Mouse (Mus musculus): ENCODE results near the gene Cep126. TPM values are rescaled to one million over a fixed set of nuclear protein-coding genes. Genes with fewer than 3 reads are reported as not detected.
A peak's percentile ranks its signal among the peaks of the same experiment; 100 is the strongest.

Cep126 gene
- polyA plus RNA-seq, 1 experiment from 2014 or later, result 4.6 TPM

DNA sequence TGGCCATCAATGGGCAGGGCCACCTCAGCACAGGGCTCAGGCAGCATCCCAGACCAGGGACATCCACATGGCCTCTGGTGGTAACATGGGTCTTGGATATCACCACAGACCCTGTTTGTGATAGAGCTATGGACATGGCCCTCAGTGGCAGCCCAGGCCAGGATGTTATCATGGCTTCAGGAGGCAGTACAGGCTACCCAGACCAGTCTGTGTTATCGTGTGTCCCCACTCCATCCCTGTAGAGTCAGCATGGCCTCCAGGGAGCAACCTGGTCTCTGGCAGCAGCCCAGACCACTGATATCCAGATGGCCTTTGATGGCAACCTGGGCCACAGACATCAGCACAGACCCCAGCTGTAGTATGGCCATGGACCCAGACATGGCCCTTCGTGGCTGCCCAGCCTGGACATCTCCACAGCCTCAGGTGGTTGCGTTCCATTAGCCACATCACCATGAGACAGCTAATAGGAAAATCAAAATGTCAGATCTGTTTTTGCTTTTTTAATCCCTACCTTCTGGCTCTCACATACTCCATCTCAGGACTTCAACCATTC is 60.8 kb downstream of the Cep126 start:
- Histone ChIP-seq H3K9me3 (replicated peaks) (no peaks in the 10 kb centered on the region), H3K9ac (no peak overlapping the region), H3K4me1 (no peaks in the 10 kb centered on the region), H3K4me3 (replicated peaks) (no peak overlapping the region), H3K4me2 (no peak overlapping the region), H3K27ac (no peak overlapping the region), H3K27me3 (no peaks in the 10 kb centered on the region), H3K36me3 (no peaks in the 10 kb centered on the region)
- 0 out of 2 replicates have a peak, but pooled peaks have one; percentile 36 for ATAC-seq (replicated peaks; ENCODE audit: low FRiP score)
- 93% methylated on average over 3 of the region's 3 CpGs for WGBS

DNA sequence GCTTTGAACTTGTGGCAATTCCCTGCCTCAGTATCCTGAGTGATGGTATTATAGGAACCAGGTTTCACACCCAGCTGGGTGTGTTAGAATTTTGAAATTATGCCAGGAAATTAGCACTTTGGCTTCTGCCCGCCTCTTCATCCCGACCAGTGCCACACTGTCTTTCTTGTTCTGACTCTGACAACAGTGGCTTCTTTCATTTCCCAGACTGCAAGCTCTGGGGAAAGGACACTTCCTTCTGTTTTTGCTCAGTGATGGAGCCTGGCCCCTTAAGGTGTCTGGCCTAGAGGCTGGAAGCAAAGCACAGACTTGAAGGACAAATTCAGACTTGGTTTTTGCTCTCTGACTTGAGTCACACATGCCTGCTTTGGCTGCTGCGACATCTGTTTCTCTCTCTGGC is 74.5 kb downstream of the Cep126 start:
- Histone ChIP-seq H3K27ac (no peak overlapping the region), H3K9me3 (replicated peaks) (no peaks in the 10 kb centered on the region), H3K9ac (no peak overlapping the region), H3K36me3 (no peaks in the 10 kb centered on the region), H3K27me3 (no peaks in the 10 kb centered on the region), H3K4me2 (no peak overlapping the region), H3K4me1 (no peaks in the 10 kb centered on the region), H3K4me3 (replicated peaks) (no peak overlapping the region)
- no peak for ATAC-seq (replicated peaks; ENCODE audit: low FRiP score)
- WGBS, result 74% methylated on average over 3 of the region's 3 CpGs

DNA sequence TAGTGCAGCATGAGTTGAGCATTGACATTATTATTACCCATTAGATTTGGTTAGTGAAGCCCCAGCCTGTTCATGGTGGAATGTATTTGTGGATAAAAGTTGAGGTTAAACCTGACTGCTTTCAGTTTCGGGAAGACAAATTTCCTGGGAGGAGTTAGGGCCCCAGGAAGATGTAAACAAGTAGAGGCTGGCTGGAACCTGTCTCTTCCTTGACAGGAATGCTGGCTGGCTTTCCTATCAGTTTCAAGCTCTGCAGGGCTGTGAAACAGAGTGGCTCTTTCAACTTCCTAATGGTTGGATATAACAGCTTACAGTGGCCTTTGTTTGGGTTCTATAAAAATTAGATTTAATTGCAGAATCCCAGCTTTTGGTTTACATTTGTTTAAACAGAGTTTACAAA is 79.3 kb downstream of the Cep126 start:
- Histone ChIP-seq H3K9ac (no peak overlapping the region), H3K4me1 (no peaks in the 10 kb centered on the region), H3K9me3 (replicated peaks) (no peaks in the 10 kb centered on the region), H3K36me3 (no peaks in the 10 kb centered on the region), H3K27me3 (no peaks in the 10 kb centered on the region), H3K27ac (no peak overlapping the region), H3K4me2 (no peak overlapping the region), H3K4me3 (replicated peaks) (no peak overlapping the region)
- WGBS, result 23% methylated on average over 1 of the region's 1 CpGs
- ATAC-seq (replicated peaks; ENCODE audit: low FRiP score), result no peak

DNA sequence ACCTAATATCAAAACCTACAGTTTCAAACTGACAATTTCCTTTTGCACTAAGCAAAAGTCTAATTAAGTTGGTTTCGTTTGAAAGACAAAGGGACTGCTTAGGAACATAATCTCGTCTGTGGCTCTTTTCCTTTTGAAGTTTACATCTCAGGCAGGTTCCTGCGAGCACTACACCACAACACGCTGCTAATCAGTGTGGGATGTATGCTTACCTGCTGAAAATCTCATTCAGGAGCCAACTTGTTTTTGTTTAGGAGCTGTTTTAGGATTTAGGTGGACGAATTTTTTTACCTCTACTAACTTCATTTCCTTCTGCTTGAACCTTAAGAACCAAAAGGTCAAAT is 91.1 kb downstream of the Cep126 start:
- H3K9me3 ChIP-seq (replicated peaks), result no peaks in the 10 kb centered on the region
- H3K27ac ChIP-seq, result peak overlapping the region; percentile 76
- peak overlapping the region; percentile 75 for H3K4me3 ChIP-seq (replicated peaks)
- peak overlapping the region; percentile 75 for H3K4me2 ChIP-seq
- ATAC-seq (replicated peaks; ENCODE audit: low FRiP score), result peak; percentile 57
- no peak overlapping the region for H3K9ac ChIP-seq
- H3K36me3 ChIP-seq, result no peaks in the 10 kb centered on the region
- H3K27me3 ChIP-seq, result no peaks in the 10 kb centered on the region
- H3K4me1 ChIP-seq, result peaks cover 9% of the 10 kb centered on the region
- WGBS, result 12% methylated on average over 5 of the region's 5 CpGs

DNA sequence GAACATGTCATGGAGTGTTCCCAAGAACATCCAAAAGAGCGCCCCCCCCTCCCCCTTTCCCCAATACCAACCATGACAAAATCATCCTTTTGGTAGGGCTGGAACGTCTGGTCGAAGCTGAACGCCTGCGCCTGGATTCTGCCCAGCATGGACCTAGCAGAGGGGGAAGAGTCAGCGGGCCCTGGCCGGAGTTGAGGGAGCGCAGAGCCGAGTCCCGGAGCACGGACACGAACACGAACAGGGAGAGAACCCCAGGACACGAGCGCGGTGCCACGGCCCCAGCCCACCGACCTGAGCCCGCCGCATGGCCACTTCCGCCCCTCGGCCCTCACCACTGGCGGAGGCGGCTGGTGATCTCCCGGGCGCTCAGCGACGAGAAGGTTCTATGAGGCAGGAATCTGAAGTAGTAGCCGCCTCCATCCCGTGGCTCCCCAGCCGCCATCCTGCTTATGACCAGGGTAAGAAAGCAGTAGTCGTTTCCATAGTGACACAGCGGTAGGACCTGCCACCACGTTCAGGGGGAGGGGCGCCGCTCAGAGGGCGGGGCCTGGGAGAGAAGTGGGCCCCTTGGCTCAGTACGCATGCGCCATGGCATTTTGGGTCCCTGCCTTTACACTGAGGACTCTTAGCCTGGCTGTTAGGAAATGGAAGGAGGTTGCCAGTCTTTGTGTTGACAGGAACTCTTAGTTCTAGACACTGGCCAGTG is 91.6 kb downstream of the Cep126 start, which contains the start of gene Cfap300:
Cfap300 (minus strand) TSS at position 486 of the 706 bp plus-strand sequence.
- 0% methylated on average over 39 of the region's 39 CpGs for WGBS

DNA sequence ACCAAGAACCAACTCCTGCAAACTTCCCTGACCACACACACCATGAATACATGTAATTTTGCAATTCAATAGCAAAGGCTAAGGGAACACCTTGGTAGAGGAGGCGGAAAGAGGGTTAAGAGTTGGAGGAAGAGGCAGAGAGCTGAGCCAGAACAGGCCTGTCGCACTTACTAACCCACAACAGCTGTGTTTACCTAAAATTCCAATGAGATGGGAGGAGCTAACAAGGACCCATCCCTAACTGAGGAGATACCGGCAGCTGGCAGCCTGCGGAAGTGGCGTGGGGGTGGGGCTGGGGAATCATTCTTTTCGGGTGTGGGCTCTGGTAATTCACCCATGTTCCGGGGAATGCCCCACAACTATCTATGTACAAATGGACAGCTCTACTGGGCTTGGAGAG is 98.5 kb downstream of the Cep126 start:
- ATAC-seq (replicated peaks; ENCODE audit: low FRiP score), result peak; percentile 68
- Histone ChIP-seq H3K4me3 (replicated peaks) (no peak overlapping the region), H3K4me2 (no peak overlapping the region), H3K36me3 (no peaks in the 10 kb centered on the region), H3K9me3 (replicated peaks) (no peaks in the 10 kb centered on the region), H3K4me1 (peaks cover 5% of the 10 kb centered on the region), H3K9ac (no peak overlapping the region), H3K27me3 (no peaks in the 10 kb centered on the region), H3K27ac (no peak overlapping the region)
- WGBS, result 25% methylated on average over 7 of the region's 7 CpGs

More for the DNA sequence above, 91.6 kb downstream of the Cep126 start, which contains the start of gene Cfap300:
- H3K9me3 ChIP-seq (replicated peaks), result no peaks in the 10 kb centered on the region
- no peaks in the 10 kb centered on the region for H3K36me3 ChIP-seq
- peak; percentile 98 for ATAC-seq (replicated peaks; ENCODE audit: low FRiP score)
- H3K9ac ChIP-seq, result peak within 1 kb of the TSS; percentile 59
- H3K27ac ChIP-seq, result peak within 1 kb of the TSS; percentile 76
- peak within 1 kb of the TSS; percentile 75 for H3K4me2 ChIP-seq
- peak within 1 kb of the TSS; percentile 75 for H3K4me3 ChIP-seq (replicated peaks)
- H3K4me1 ChIP-seq, result peaks cover 9% of the 10 kb centered on the region
- H3K27me3 ChIP-seq, result no peaks in the 10 kb centered on the region

DNA sequence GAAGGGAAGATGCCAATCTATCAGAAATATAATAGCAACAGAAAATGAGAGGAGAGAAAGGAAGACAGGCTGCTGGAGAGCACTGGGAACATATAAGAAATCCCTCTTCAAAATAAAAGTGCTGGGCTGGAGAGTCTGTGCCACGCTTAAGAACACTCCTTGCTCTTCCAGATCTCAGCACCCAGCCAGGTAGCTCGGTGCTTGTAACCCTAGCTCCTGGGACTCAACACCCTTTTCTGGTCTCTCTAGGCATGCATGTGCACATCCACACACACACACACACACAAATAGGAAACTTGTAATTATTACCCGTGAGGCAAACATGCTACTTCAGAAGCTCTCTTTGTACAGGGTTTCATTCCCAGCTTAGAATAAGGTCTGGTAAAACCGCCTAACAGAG is 99.0 kb downstream of the Cep126 start:
- ATAC-seq (replicated peaks; ENCODE audit: low FRiP score), result no peak

DNA sequence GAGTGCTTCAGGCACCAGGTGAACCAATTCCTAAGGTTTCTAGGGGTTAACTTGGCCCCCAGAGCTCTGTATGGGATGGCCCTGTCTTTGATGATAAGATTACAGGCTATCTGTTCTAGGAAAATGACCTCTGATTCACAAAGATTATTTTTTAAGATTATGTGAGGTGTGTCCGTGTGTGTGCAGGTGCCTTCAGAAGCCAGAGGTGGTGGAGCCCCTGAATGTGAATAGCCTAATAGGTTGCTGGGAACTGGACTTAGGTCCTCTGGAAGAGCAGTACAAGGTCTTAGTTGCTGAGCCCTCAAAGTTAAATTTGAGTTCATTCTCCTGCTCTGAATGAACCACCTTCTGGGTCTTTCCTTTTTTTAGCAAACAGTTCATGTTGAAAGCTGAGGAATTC is 100.0 kb downstream of the Cep126 start:
- WGBS, result 69% methylated on average over 1 of the region's 1 CpGs
- no peaks in the 10 kb centered on the region for H3K27me3 ChIP-seq
- no peaks in the 10 kb centered on the region for H3K36me3 ChIP-seq
- no peak overlapping the region for H3K9ac ChIP-seq
- H3K9me3 ChIP-seq (replicated peaks), result no peaks in the 10 kb centered on the region
- H3K4me1 ChIP-seq, result peaks cover 5% of the 10 kb centered on the region
- no peak overlapping the region for H3K4me2 ChIP-seq
- no peak overlapping the region for H3K27ac ChIP-seq
- ATAC-seq (replicated peaks; ENCODE audit: low FRiP score), result no peak
- no peak overlapping the region for H3K4me3 ChIP-seq (replicated peaks)

More for the DNA sequence above, 99.0 kb downstream of the Cep126 start:
- Histone ChIP-seq H3K27ac (no peak overlapping the region), H3K4me1 (peaks cover 5% of the 10 kb centered on the region), H3K36me3 (no peaks in the 10 kb centered on the region), H3K4me3 (replicated peaks) (no peak overlapping the region), H3K9me3 (replicated peaks) (no peaks in the 10 kb centered on the region), H3K4me2 (no peak overlapping the region), H3K27me3 (no peaks in the 10 kb centered on the region), H3K9ac (no peak overlapping the region)
- WGBS, result 58% methylated on average over 4 of the region's 4 CpGs

DNA sequence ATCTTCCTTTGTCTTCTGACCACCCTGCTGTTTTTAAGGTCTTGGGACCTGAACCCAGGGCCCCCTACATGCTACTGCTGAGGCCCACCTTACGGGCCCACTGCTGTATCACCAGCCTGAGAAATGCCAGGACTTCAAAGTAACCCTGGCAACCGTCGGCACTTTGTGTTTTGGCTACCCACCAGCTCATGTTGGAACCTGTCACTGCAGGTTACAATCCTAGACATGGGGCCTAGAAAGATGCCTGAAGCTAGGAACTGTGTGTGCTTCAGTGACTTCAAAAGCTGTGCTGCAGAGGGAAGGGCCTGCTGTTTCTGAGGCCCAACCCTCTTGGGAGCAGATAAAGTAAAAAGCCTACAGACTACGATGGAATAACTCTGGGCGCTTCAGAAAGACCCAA is 101.2 kb downstream of the Cep126 start:
- Histone ChIP-seq H3K4me3 (replicated peaks) (no peak overlapping the region), H3K9ac (no peak overlapping the region), H3K4me2 (no peak overlapping the region), H3K9me3 (replicated peaks) (no peaks in the 10 kb centered on the region), H3K27ac (no peak overlapping the region), H3K36me3 (no peaks in the 10 kb centered on the region), H3K4me1 (peaks cover 5% of the 10 kb centered on the region), H3K27me3 (no peaks in the 10 kb centered on the region)
- WGBS, result 76% methylated on average over 5 of the region's 5 CpGs
- ATAC-seq (replicated peaks; ENCODE audit: low FRiP score), result peak; percentile 46; the same call in 1 of the 2 replicates

Other genes with a start within 250 kb of the Cep126 start
- 38.0 and 40.0 TPM in 2 replicates for gene Yap1, start 129.7 kb downstream of the Cep126 start, polyA plus RNA-seq (2015; fragmentation: Nextera tagmentation; extraction: Ambion mirVana)
- gene Cfap300, start 91.5 kb downstream of the Cep126 start, polyA plus RNA-seq (2015; fragmentation: Nextera tagmentation; extraction: Ambion mirVana), result 11.2 and 12.0 TPM in 2 replicates

Data from kidney, embryonic 15.5 days (tissue).